Mouse (Mus musculus): Measurements from ENCODE around the gene Pdap1. TPM values are rescaled to one million over a fixed set of nuclear protein-coding genes. Genes with fewer than 3 reads are reported as not detected.
"Not testable (repeated sequence)": the region's sequence is repeated elsewhere in the genome, so short reads cannot be mapped to it uniquely, and the experiment has no call there.

Pdap1 gene
- total RNA-seq (2021): 101 and 108 TPM in 2 replicates
- long read RNA-seq, experiment 1, partial matches to known transcripts: 0 of 5 reads
- long read RNA-seq, experiment 1, other reads (novel, unspliced or antisense): 4 of 5 reads
- long read RNA-seq, experiment 2, partial matches to known transcripts: 2 of 5 reads
- long read RNA-seq, experiment 2, other reads (novel, unspliced or antisense): 2 of 5 reads

- DNase-seq: peak; percentile 98
These were observed at the start of gene Pdap1, which contains the start of gene Bud31 for GRCm38 (mm10) chr5:145139571-145140519. Pdap1 (minus strand) TSS chr5:145140238. Bud31 (plus strand) TSS chr5:145140362.

- DNase-seq: no peak
These were observed 49.4 kb upstream of the Pdap1 start for GRCm38 (mm10) chr5:145189416-145189815.

GRCm38 (mm10) chr5:145185244-145185643, 45.2 kb upstream of the Pdap1 start:
- no peak for DNase-seq

GRCm38 (mm10) chr5:145178461-145178980, 38.5 kb upstream of the Pdap1 start:
- DNase-seq: no peak

- DNase-seq: no peak
These were observed 27.2 kb upstream of the Pdap1 start for GRCm38 (mm10) chr5:145167306-145167661.

- peak; percentile 99 for DNase-seq
These were observed 26.7 kb upstream of the Pdap1 start, which contains the start of the genes Ptcd1 and Cpsf4 for GRCm38 (mm10) chr5:145166536-145167305. Ptcd1 (minus strand) TSS chr5:145167108. Cpsf4 (plus strand) TSS chr5:145167213.

- peak; percentile 32 for DNase-seq
These were observed 25.1 kb upstream of the Pdap1 start for GRCm38 (mm10) chr5:145165184-145165583.

- peak; percentile 53 for DNase-seq
These were observed 24.7 kb upstream of the Pdap1 start for GRCm38 (mm10) chr5:145164710-145165109.

GRCm38 (mm10) chr5:145161361-145161760, 21.3 kb upstream of the Pdap1 start:
- DNase-seq: no peak

GRCm38 (mm10) chr5:145152690-145153089, 12.7 kb upstream of the Pdap1 start:
- DNase-seq: no peak

- DNase-seq: no peak
These were observed 9.3 kb upstream of the Pdap1 start for GRCm38 (mm10) chr5:145149294-145149693.

- DNase-seq: no peak
These were observed 7.7 kb upstream of the Pdap1 start for GRCm38 (mm10) chr5:145147748-145148147.

GRCm38 (mm10) chr5:145140611-145141010, 573 bp upstream of the Pdap1 start:
- DNase-seq: peak; percentile 48

GRCm38 (mm10) chr5:145138836-145139235, 1.2 kb downstream of the Pdap1 start:
- DNase-seq: no peak

- not testable (repeated sequence) for DNase-seq
These were observed 6.8 kb downstream of the Pdap1 start for GRCm38 (mm10) chr5:145133275-145133674.

GRCm38 (mm10) chr5:145130995-145131394, 9.0 kb downstream of the Pdap1 start:
- no peak for DNase-seq

GRCm38 (mm10) chr5:145130191-145130590, 9.8 kb downstream of the Pdap1 start:
- peak; percentile 74 for DNase-seq

GRCm38 (mm10) chr5:145129773-145130172, 10.3 kb downstream of the Pdap1 start:
- DNase-seq: not testable (repeated sequence)

- DNase-seq: peak; percentile 73
These were observed 10.9 kb downstream of the Pdap1 start for GRCm38 (mm10) chr5:145129124-145129523.

GRCm38 (mm10) chr5:145126580-145126979, 13.5 kb downstream of the Pdap1 start:
- DNase-seq: no peak

- no peak for DNase-seq
These were observed 16.6 kb downstream of the Pdap1 start for GRCm38 (mm10) chr5:145123396-145123795.

- DNase-seq: peak; percentile 36
These were observed 19.1 kb downstream of the Pdap1 start for GRCm38 (mm10) chr5:145120921-145121320.
